Mouse (Mus musculus): ENCODE measurements at regions not wholly inside any gene's neighbourhood (a gene's known extent, or its start where the extent isn't known, plus 50 kb on each side); places are given as distances from the start of the nearest gene placed in this dataset.

GRCm38 (mm10) chr13:3712497-3713160, 78.8 kb downstream of the Asb13 start:
- no peak for DNase-seq (ENCODE audit: low spot score)
- intact Hi-C loops (cut with DNase I) = no loop called here

GRCm38 (mm10) chr13:3712088-3712487, 78.3 kb downstream of the Asb13 start:
- no peak for DNase-seq (ENCODE audit: low spot score)
- intact Hi-C loops (cut with DNase I) = no loop called here

- DNase-seq (ENCODE audit: low spot score) = no peak
- intact Hi-C loops (cut with DNase I) = no loop called here
Observed at GRCm38 (mm10) chr13:3709982-3710618, 76.3 kb downstream of the Asb13 start.

- intact Hi-C loops (cut with DNase I) = no loop called here
Observed at GRCm38 (mm10) chr13:3708896-3709631, 75.2 kb downstream of the Asb13 start.

More at GRCm38 (mm10) chr13:3708896-3709631, 75.2 kb downstream of the Asb13 start:
- DNase-seq (ENCODE audit: low spot score) = no peak

Measured in heart, postnatal 25 days (tissue).